Mouse (Mus musculus): ENCODE results near the gene Wdr54.

Wdr54 gene

GRCm38 (mm10) chr6:83156259-83156684 is at the start of gene Wdr54, which contains the start of gene 1700003E16Rik:
TSS of gene Wdr54 (minus strand) at chr6:83156397.
TSS of gene 1700003E16Rik (plus strand) at chr6:83156404.
- peak; percentile 91 to 93 for DNase-seq (ENCODE audit: low spot score in 2 of 2)

GRCm38 (mm10) chr6:83205851-83206250 is 49.7 kb upstream of the Wdr54 start:
- DNase-seq (ENCODE audit: low spot score in 2 of 2), result no peak

GRCm38 (mm10) chr6:83203320-83203719 is 47.1 kb upstream of the Wdr54 start:
- DNase-seq (ENCODE audit: low spot score in 2 of 2), result peak in 1 of 2 experiments; percentile 43

GRCm38 (mm10) chr6:83197345-83198004 is 41.3 kb upstream of the Wdr54 start:
- peak; percentile 79 to 82 for DNase-seq (ENCODE audit: low spot score in 2 of 2)

GRCm38 (mm10) chr6:83193571-83193970 is 37.4 kb upstream of the Wdr54 start:
- DNase-seq (ENCODE audit: low spot score in 2 of 2), result no peak

GRCm38 (mm10) chr6:83186946-83187345 is 30.7 kb upstream of the Wdr54 start:
- no peak for DNase-seq (ENCODE audit: low spot score in 2 of 2)

- peak; percentile 92 to 95 for DNase-seq (ENCODE audit: low spot score in 2 of 2)
Observed at GRCm38 (mm10) chr6:83185895-83186861, 30.0 kb upstream of the Wdr54 start.

GRCm38 (mm10) chr6:83184858-83185435 is 28.8 kb upstream of the Wdr54 start:
- no peak for DNase-seq (ENCODE audit: low spot score in 2 of 2)

- DNase-seq (ENCODE audit: low spot score in 2 of 2), result no peak
Observed at GRCm38 (mm10) chr6:83180605-83181004, 24.4 kb upstream of the Wdr54 start.

GRCm38 (mm10) chr6:83179390-83180117 is 23.4 kb upstream of the Wdr54 start:
- peak; percentile 76 to 82 for DNase-seq (ENCODE audit: low spot score in 2 of 2)

- DNase-seq (ENCODE audit: low spot score in 2 of 2), result no peak
Observed at GRCm38 (mm10) chr6:83175996-83176395, 19.8 kb upstream of the Wdr54 start.

GRCm38 (mm10) chr6:83172240-83172920 is 16.2 kb upstream of the Wdr54 start:
- peak in 1 of 2 experiments; percentile 71 for DNase-seq (ENCODE audit: low spot score in 2 of 2)

- no peak for DNase-seq (ENCODE audit: low spot score in 2 of 2)
Observed at GRCm38 (mm10) chr6:83171063-83171462, 14.9 kb upstream of the Wdr54 start.

- DNase-seq (ENCODE audit: low spot score in 2 of 2), result no peak
Observed at GRCm38 (mm10) chr6:83169872-83170271, 13.7 kb upstream of the Wdr54 start.

- no peak for DNase-seq (ENCODE audit: low spot score in 2 of 2)
Observed at GRCm38 (mm10) chr6:83166243-83166630, 10.0 kb upstream of the Wdr54 start.

GRCm38 (mm10) chr6:83165607-83166242 is 9.5 kb upstream of the Wdr54 start, which contains the start of gene Dctn1:
TSS of gene Dctn1 (plus strand) at chr6:83165920.
- DNase-seq (ENCODE audit: low spot score in 2 of 2), result peak; percentile 94 to 96

GRCm38 (mm10) chr6:83165026-83165606 is 8.9 kb upstream of the Wdr54 start:
- no peak for DNase-seq (ENCODE audit: low spot score in 2 of 2)

- peak in 1 of 2 experiments; percentile 70 for DNase-seq (ENCODE audit: low spot score in 2 of 2)
Observed at GRCm38 (mm10) chr6:83162701-83163100, 6.5 kb upstream of the Wdr54 start.

- no peak for DNase-seq (ENCODE audit: low spot score in 2 of 2)
Observed at GRCm38 (mm10) chr6:83161921-83162641, 5.9 kb upstream of the Wdr54 start.
